Mouse (Mus musculus) heart, postnatal 0 days (tissue): ENCODE measurements around the gene Fgfr2. TPM values are rescaled to one million over a fixed set of nuclear protein-coding genes. Genes with fewer than 3 reads are reported as not detected.

Experiments
- ATAC-seq: fragments of 200-750 bp; cut with Nextera tagmentation; 2 replicates; pipeline ENCODE4 v1.8.0; 2017; ENCODE audit warnings: low read depth, moderate number of reproducible peaks, moderate library complexity; ENCODE audit not compliant: insufficient read depth
- DNase-seq: peaks from one replicate; pipeline ENCODE4 v3.0.0-alpha.2; 2016; ENCODE audit warnings: low spot score
- H3K27ac ChIP-seq: fragments of 300-500 bp; sonication (generic); 2 replicates; pipeline ENCODE4 v1.5.1; 2014; ENCODE audit warnings: low read depth, mild to moderate bottlenecking
- H3K27me3 ChIP-seq: fragments of 300-500 bp; sonication (generic); 2 replicates; pipeline ENCODE4 v1.6.1; 2014; ENCODE audit warnings: low read length, mixed read lengths; ENCODE audit not compliant: control insufficient read depth, insufficient read depth
- H3K36me3 ChIP-seq: fragments of 300-500 bp; sonication (generic); replicated peaks from 2 replicates; pipeline ENCODE4 v1.6.1; 2014; ENCODE audit warnings: low read length, mixed read lengths; ENCODE audit not compliant: control insufficient read depth, insufficient read depth
- H3K4me1 ChIP-seq: fragments of 300-500 bp; sonication (generic); 2 replicates; pipeline ENCODE4 v1.6.1; 2014; ENCODE audit warnings: antibody characterized with exemption; ENCODE audit not compliant: control insufficient read depth, insufficient read depth
- H3K4me2 ChIP-seq: fragments of 300-500 bp; sonication (generic); 2 replicates; pipeline ENCODE4 v1.6.1; 2014; ENCODE audit warnings: low read depth, mild to moderate bottlenecking, low read length, moderate library complexity
- H3K4me3 ChIP-seq: fragments of 300-500 bp; sonication (generic); 2 replicates; pipeline ENCODE4 v1.5.1; 2014; ENCODE audit warnings: low read depth, low read length
- H3K9ac ChIP-seq: fragments of 300-500 bp; sonication (generic); replicated peaks from 2 replicates; pipeline ENCODE4 v1.6.1; 2014; ENCODE audit warnings: low read depth, low read length, mixed read lengths
- H3K9me3 ChIP-seq: fragments of 300-500 bp; sonication (generic); replicated peaks from 2 replicates; pipeline ENCODE4 v1.6.1; 2016; ENCODE audit warnings: low read length; ENCODE audit not compliant: control insufficient read depth
- CTCF ChIP-seq: IDR thresholded peaks from 2 replicates; pipeline ENCODE4 v1.5.1; 2016; ENCODE audit warnings: antibody characterized with exemption, control low read depth, low read depth
- EP300 ChIP-seq: IDR thresholded peaks from 2 replicates; pipeline ENCODE4 v1.6.1; 2016; ENCODE audit warnings: antibody characterized with exemption, low read depth
- WGBS: fragments of 180-500 bp; shearing (Covaris S2); extraction: QIAGEN DNeasy Blood & Tissue Kit; methylation state at CpG from one replicate; pipeline ENCODE4 v1.1.7; 2014; 5-methylcytosine and 5-hydroxymethylcytosine counted together
- polyA plus RNA-seq: library from polyadenylated mRNA; unstranded; fragments of >200 nt; fragmentation: Nextera tagmentation; extraction: Ambion mirVana; gene quantifications from 2 replicates; pipeline ENCODE4 v1.2.1, GENCODE M21; 2015
- total RNA-seq: library from RNA; depleted of rRNA; stranded (reverse); fragments of >200 nt; gene quantifications from 2 replicates; pipeline ENCODE4 v1.2.3, GENCODE M21; 2014; ENCODE audit warnings: low replicate concordance

Gene Fgfr2
- total and polyA plus RNA-seq, 2 experiments from 2014 or later = 3.8 to 11.5 TPM

DNA sequence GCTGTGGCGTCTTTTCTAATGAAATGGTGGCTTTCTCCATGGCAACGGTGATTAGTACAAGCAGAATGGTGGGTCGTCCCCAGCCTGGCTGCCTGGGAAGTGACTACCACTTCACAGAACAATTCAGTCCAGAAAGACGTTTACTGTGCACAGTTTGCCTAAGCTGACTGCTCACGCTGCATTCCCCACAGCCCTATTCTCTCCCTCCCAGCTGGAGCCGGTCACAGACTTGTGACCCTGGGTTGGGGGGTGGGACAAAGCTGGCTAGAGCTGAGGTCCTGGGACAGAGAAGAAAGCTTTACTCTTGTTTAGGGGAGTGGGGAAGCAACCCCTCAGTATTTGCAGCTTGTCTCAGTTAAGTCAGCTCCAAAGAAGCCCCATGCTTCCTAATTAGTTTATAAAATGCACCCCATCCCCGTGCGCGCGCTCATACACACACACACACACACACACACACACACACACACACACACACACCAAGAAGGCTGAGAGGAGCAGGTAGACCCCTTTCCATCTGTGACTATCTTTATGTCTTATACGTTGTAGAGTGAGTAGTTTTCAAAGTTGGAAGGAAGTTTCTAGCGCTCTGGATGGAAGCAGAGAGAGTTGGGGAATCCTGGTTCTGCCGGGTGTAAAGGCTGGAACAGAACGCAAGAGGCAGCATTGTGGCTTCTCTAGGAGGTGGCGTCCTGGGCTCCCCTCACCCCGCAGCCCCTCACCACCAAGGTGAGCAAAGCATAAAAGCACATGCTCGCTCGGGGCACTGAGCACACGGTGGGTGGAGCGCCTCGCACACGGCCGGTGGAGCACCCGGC lies 2754.1 kb downstream of the Fgfr2 start:
- no peaks in the 10 kb centered on the region for H3K36me3 ChIP-seq
- no peak for ATAC-seq
- H3K4me3 ChIP-seq = no peak overlapping the region

DNA sequence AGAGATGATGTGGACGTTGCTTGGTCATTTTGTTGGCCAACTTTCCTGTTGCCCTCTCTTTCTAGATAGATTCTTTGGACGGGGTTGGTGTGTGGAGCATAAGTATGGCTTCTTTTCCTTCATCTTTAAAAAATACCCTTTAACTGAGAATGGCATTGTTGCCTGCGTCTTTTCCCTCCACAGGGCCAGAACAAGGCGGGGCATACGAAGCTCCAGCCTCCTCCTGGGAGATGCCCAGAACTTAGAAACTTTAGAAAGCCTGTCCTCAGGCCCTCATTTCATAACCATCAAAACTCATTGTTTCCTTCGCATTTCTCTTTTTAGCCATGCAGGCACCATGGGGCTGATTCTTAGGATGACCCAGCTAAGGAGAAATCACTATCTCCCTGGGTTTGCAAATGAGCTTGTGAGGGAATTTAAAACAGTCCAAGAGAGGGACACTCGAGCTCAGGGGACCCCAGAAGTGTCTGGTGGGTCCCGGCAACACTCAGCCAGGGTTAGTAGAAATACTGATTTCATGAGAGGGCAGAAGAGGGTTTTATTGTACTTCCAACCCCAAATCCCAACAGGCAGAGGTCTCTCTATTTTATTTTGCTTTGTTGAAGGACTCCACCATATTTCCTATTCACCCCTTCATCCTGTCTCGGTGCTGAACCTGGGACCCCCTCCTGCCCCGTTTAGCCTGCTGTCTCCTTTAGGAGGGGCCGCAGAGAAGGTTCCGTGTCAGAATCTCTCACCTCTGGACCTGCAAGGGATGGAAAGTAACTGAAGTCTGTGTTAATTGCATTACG lies 2754.9 kb downstream of the Fgfr2 start:
- no peak for DNase-seq
- no peak overlapping the region for H3K9ac ChIP-seq
- peaks cover 6% of the 10 kb centered on the region for H3K9me3 ChIP-seq
- H3K4me3 ChIP-seq = no peak overlapping the region
- WGBS = 52% methylated on average over 13 of the region's 13 CpGs
- H3K27me3 ChIP-seq = no peaks in the 10 kb centered on the region
- H3K4me2 ChIP-seq = no peak overlapping the region
- no peaks in the 10 kb centered on the region for H3K4me1 ChIP-seq
- no peak for TF ChIP-seq CTCF
- TF ChIP-seq EP300 = no peak
- no peak overlapping the region for H3K27ac ChIP-seq
- no peak for ATAC-seq
- no peaks in the 10 kb centered on the region for H3K36me3 ChIP-seq

More for the DNA sequence above, 2754.1 kb downstream of the Fgfr2 start:
- H3K27ac ChIP-seq = no peak overlapping the region
- H3K9ac ChIP-seq = no peak overlapping the region
- TF ChIP-seq CTCF (no peak), EP300 (no peak)
- no peaks in the 10 kb centered on the region for H3K4me1 ChIP-seq
- H3K4me2 ChIP-seq = no peak overlapping the region
- DNase-seq = no peak
- H3K27me3 ChIP-seq = no peaks in the 10 kb centered on the region
- peaks cover 6% of the 10 kb centered on the region for H3K9me3 ChIP-seq
- WGBS = 53% methylated on average over 24 of the region's 24 CpGs

DNA sequence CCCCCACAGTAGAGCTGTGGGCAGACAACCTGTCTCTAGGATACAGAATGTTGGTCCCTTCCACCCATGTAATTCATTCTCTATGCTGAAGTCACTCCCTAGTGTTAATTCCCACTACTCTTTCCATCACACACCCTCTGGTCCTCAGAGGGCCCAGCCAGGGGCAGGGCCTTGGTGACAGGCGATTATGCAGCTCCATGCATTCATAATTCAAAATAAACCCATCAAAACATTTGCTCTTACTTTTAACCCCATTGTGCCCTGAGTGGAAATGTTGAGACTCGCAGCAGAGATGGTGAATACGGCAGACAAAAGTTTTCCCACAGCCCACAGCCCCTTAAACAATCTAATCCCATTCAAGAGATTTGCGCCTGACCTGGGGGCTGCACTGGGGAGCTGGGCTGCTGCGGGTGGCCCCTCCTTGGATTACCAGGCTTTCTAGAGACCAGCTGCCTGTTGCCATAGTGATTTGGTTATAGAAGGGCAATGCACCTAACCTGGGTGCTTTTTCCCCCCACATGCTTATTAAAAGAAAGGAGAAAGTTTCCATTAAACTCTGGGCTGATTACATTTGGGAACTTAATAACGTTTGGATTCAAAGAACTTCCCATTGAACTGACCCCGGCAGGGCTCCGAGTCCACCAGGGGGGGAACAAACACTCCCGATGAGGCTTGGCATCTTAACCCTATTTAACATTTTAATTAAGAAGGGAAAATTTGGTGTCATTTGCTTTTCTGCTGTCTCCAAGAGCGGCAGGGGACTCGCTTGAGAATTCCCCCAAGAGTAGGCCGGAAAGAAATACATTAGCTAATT lies 2755.7 kb downstream of the Fgfr2 start:
- ATAC-seq = no peak
- no peak overlapping the region for H3K4me3 ChIP-seq
- WGBS = 62% methylated on average over 12 of the region's 12 CpGs
- DNase-seq = no peak
- H3K27me3 ChIP-seq = no peaks in the 10 kb centered on the region
- no peaks in the 10 kb centered on the region for H3K4me1 ChIP-seq
- H3K9me3 ChIP-seq = peaks cover 6% of the 10 kb centered on the region
- no peaks in the 10 kb centered on the region for H3K36me3 ChIP-seq
- no peak for TF ChIP-seq EP300
- TF ChIP-seq CTCF = no peak
- H3K9ac ChIP-seq = no peak overlapping the region
- no peak overlapping the region for H3K4me2 ChIP-seq
- H3K27ac ChIP-seq = no peak overlapping the region

DNA sequence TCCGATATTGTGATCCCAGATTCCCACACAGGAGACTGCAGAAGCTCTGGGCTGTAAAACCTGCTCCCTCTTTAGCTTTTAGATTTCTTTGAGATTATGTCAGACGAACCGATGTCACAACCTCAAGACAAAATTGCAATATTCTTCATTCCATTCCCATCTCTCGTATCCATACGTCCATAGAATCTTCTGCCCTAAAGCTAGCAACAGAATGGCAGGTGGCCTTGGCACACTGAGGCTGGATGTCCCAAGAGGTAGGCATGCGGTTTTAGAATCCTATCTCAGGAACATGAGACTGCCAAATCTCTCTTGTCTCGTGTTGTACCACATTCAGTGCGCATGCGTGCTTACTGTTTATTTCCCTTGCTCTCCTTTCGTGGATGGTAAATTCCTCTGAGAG lies 2757.4 kb downstream of the Fgfr2 start:
- WGBS = 92% methylated on average over 10 of the region's 10 CpGs
- Histone ChIP-seq H3K36me3 (no peaks in the 10 kb centered on the region), H3K27ac (no peak overlapping the region), H3K4me1 (no peaks in the 10 kb centered on the region), H3K9ac (no peak overlapping the region), H3K4me2 (no peak overlapping the region), H3K9me3 (peaks cover 6% of the 10 kb centered on the region), H3K27me3 (no peaks in the 10 kb centered on the region), H3K4me3 (no peak overlapping the region)
- TF ChIP-seq CTCF (no peak), EP300 (no peak)
- no peak for ATAC-seq
- no peak for DNase-seq

DNA sequence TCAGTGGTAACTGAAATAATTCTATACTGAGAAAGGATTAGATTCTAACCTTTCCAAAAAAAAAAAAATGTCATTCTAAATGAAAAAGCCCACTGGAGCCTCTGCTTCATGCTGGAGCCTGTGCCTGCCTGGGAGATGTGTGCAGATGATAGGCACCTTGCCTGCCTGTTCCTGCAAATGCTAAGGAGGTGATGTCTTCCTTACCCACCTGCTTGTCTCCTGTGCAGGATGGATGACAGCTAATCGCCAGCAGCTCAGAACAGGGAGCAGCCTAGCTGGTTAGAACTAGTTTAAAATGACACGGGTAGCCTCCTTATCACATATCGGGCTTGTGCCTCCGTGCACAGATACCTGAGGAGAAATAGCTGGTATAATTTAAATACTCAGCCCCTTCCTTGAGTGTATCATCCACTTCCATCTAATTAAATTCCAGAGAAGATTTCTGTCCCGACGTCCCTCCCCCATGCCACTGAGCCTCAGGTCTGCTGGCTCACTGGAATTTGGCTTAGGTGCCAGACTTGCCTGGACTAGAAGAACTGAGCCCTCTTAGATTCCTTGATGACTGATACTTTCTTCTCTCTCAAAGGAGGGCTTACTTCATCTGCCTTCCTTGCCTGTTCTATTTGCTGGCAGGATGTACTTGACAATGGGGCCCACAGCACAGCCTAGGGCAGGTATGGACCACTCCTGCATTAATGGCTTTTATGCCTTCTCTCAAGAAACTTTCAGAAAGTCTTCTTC lies 2782.6 kb downstream of the Fgfr2 start:
- DNase-seq = no peak
- Histone ChIP-seq H3K27me3 (no peaks in the 10 kb centered on the region), H3K4me3 (no peak overlapping the region), H3K27ac (no peak overlapping the region), H3K4me2 (no peak overlapping the region), H3K4me1 (no peaks in the 10 kb centered on the region), H3K9me3 (no peaks in the 10 kb centered on the region), H3K36me3 (no peaks in the 10 kb centered on the region), H3K9ac (no peak overlapping the region)
- no peak for ATAC-seq
- TF ChIP-seq CTCF (no peak), EP300 (no peak)
- WGBS = 53% methylated on average over 6 of the region's 6 CpGs
